Mouse (Mus musculus) adrenal gland, adult 2 months (tissue): Measurements from ENCODE around the gene Cdc42bpb. TPM values are rescaled to one million over a fixed set of nuclear protein-coding genes. Genes with fewer than 3 reads are reported as not detected.

Source experiments
- DNase-seq: peaks from one replicate; pipeline ENCODE4 v3.0.0; 2021
- polyA plus RNA-seq: library from polyadenylated mRNA; depleted of rRNA; stranded (reverse); fragments of >200 nt; gene quantifications from 2 replicates; pipeline ENCODE4 v1.2.3, GENCODE M21; 2012
- total RNA-seq, 2 experiments: library from RNA; stranded (reverse); gene quantifications; 2 replicates each; pipeline ENCODE4 v1.2.3; 2021

Cdc42bpb gene
- total and polyA plus RNA-seq, 3 experiments, result 119 to 339 (median 120) TPM

GRCm38 (mm10) chr12:111340692-111341091 lies 36.8 kb downstream of the Cdc42bpb start:
- DNase-seq, result no peak

- DNase-seq, result no peak
Measured at GRCm38 (mm10) chr12:111337864-111338354, 39.6 kb downstream of the Cdc42bpb start.

DNA sequence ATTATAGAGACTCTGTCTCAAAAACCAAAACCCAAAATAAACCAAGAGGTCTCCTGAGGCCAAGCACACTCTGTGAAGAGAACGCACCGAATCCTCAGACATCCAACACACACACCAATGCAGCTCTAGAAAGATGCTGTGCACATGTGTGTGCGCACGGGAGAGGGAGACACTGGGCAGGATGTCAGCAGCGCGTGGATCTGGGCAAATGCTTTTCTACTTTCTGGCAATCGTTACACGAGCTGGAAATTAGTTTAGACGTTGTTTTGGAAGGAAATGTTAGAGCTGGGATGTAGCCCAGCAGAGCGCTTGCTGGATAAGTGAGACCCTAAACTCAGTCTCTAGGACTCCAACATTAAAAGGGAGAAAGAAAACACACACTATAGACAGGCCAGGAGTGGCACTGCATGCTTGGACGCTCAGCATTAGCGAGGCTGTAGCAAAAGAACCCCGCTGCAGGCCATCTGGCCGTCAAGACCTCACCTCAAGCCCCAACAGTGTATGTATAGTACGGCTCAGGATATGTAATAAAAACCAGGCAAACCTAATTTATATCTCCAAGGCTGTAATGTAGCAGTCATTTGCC lies 44.4 kb downstream of the Cdc42bpb start:
- no peak for DNase-seq

- DNase-seq, result no peak
Measured at GRCm38 (mm10) chr12:111332443-111332842, 45.1 kb downstream of the Cdc42bpb start.

DNA sequence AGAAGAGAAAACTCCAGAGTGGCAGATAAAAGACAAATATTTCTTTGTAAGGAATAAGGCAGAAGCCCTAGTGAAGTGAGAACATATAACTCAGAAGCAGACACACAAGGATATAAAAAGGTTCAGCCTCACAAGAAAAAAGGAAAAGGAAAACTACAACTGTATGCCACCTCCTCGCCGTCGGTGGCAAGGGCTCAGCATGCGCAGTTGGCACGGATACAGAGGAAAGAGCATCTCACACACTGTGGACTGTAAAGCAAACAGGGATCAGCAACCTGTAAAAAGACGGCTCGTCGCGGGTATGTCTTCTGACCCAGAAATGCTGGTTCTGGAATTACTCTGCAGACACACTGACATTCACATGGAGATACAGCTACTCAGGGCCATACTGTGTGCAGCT lies 45.9 kb downstream of the Cdc42bpb start:
- DNase-seq, result no peak

GRCm38 (mm10) chr12:111329281-111329680 lies 48.2 kb downstream of the Cdc42bpb start:
- no peak for DNase-seq

GRCm38 (mm10) chr12:111328360-111328759 lies 49.2 kb downstream of the Cdc42bpb start:
- DNase-seq, result no peak

DNA sequence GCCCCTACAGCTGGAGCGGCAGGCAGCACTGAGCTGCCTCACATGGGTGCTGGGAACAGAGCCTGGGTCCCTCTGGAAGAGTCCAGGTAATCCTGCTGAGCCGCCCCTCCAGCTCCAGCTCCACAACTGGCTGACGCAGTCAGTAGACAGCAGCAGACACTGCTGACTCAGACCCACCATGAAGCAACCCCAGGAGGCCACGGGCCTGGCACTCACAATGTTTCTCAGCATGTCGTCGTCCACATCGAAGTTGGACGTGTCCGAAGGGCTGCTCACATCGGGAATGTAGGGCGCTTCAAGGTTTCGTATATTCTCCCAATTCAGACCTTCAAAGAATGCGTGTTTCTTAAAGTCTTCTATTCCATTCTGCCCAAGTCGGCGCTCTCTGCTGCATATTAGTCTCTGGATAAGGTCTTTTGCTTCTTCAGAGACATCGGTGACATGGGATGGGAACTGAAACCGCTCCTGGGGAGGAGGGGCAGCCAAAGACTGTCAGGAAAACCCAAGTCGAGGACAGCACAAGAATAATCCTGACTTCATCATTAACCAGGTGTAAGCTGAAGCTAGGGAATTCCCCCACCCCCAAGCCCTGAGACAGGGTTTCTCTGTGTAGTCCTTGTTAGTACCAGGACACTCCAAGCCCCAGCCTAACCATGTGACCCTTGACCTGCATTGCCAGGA lies 51.6 kb downstream of the Cdc42bpb start:
- DNase-seq, result peak; percentile 64

DNA sequence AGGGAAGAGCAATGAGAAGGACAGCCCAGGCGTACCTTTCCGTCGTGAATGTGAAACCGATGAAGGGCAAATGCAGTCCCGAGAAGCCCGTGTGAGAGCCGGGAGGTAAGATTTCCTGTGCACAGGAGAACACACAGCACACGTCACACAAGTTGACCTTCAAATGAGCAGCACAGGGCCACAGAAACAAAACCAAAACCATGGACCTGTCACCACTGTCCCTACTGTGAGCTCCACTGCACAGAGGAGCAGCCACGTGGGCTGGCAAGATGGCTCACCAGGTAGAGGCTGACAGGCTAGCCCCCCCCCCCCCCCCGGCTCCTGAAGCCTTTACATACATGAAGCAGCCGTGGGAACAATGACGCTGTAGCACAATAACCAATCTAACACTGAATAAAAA lies 52.6 kb downstream of the Cdc42bpb start:
- no peak for DNase-seq

DNA sequence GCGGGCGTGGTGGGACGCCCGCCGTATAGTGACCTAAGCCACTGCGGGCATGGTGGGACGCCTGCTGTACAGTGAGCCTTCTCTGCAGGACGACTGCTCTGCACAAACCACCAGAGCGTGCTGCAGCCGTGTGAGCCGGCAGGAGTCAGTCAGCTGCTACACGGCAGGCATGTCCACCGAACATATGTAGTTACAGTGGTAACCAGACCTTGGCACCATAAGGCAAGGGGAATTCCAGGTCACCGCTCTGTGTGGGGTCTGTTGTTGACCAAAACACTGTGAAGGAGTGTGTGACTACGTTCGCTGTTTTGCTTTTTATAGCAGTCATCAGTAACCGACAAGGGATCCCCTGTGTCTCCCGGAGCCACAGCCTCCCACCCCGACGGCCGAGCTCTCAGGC lies 53.0 kb downstream of the Cdc42bpb start:
- no peak for DNase-seq

- DNase-seq, result no peak
Measured at GRCm38 (mm10) chr12:111323423-111323822, 54.1 kb downstream of the Cdc42bpb start.

DNA sequence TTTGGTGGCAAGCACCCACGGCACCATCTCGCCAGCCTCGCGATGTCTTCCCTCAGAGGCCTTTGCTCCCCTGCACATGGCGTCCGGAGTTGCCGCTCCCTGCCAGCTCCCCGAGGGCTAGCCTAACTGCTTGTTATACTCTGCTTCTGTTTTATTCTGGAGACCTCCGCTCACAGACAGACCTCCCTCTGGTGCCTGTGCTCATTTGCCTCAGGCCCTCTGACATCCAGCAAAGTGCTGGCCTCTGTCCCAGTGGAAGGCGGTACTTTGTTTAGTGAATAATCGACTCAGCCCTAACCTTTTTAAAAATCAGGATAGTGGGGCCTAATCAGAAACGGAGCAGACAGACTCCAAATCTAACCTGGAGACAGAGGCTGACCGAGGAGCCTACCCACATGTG lies 55.7 kb downstream of the Cdc42bpb start:
- DNase-seq, result no peak

DNA sequence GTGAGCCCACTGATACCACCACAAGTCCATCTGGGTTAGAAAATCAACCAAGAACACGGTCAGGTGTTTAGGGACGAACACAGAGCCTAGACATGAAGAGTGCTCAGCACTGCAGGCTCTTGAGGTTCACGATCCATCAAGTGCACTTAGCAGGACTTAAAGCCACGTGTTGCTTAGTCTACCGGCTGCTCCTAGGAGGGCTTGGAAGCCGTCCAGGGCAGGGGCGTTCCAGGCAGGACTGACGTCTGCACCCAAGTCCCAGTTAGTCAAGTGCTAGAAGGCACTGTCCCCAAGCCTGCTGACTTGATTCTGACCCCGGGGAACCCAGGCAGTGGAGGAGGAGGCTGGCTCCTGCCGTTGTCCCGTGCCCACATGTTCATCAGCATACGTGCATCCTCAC lies 57.0 kb downstream of the Cdc42bpb start:
- no peak for DNase-seq

DNA sequence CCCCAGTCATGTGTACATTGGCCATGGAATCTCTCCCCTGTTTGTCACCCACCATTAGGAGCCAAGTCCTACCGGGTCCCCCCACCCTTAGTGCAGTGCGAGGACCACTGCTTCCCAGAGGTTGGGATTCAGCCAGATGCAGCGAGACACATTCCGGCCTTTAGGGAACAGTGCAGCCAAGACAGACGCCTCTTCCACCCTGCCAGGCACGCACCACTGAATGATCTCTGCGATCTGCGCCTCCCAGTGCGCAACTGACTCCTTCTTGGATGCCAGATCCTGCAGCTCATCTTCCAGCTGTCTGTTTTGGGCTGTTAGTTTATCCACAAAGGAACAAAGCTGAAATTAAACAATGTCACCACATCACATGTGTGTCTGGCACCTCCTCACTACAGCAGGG lies 59.8 kb downstream of the Cdc42bpb start:
- no peak for DNase-seq

- DNase-seq, result peak; percentile 34
Measured at GRCm38 (mm10) chr12:111314273-111314672, 63.2 kb downstream of the Cdc42bpb start.

- DNase-seq, result no peak
Measured at GRCm38 (mm10) chr12:111311775-111312174, 65.7 kb downstream of the Cdc42bpb start.

DNA sequence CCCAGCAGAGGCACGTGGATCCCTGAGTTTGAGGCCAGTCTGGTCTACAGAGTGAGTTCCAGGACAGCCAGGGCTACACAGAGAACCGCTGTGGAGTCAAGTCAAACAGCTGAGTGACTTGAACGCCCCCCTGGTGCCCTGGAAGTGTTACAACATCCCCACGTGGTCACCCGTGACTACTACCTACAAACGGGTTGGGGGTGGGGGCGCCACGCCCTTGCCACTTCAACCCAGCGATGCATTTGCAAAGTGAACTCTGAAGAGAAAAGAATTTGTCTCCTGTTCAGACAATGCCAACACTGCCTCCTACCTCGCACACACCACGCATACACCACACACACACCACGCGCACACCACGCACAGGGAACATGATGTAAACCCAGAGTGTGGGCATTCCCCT lies 67.6 kb downstream of the Cdc42bpb start:
- DNase-seq, result no peak

DNA sequence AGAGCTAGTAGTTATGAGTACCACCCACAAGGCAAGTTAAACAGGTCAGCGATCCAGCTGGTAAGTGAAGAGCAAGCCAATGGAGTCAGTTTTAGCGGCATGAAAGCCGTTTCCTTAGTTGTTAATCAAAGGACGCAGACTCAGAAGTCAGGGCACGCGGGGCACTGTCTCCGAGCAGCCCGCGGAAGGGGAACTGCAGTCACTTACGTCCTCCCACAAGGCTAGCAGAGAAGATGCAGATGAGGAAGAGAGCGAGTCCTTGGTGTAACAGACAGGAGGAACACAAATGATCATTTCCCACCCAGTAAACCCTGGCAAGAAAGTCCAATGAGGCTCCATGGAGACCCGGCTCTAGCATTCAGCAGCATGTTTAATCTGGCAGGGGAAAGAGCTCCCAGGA lies 68.3 kb downstream of the Cdc42bpb start:
- no peak for DNase-seq

DNA sequence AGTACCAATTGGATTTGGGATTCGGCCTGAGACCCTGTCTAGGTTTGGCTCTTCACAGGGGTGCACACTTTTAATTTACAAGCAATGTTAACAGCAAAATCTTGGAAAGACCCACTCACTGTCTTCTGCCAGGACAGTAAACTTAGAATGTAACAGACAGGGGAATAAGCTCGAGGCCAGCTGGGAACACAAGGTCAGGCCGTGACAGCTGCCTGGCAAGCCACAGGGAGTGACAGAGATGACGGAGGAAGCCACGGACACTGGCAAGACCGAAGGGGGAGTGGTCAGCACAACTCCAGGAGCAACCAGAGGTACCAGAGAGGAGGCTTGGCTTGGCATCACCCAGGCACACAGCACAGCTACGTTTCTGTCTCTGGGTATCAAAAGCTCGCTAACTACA lies 70.7 kb downstream of the Cdc42bpb start:
- DNase-seq, result peak; percentile 90

- DNase-seq, result no peak
Measured at GRCm38 (mm10) chr12:111303702-111304337, 73.7 kb downstream of the Cdc42bpb start.

- no peak for DNase-seq
Measured at GRCm38 (mm10) chr12:111302018-111302345, 75.5 kb downstream of the Cdc42bpb start.

- no peak for DNase-seq
Measured at GRCm38 (mm10) chr12:111301322-111302017, 76.0 kb downstream of the Cdc42bpb start.

DNA sequence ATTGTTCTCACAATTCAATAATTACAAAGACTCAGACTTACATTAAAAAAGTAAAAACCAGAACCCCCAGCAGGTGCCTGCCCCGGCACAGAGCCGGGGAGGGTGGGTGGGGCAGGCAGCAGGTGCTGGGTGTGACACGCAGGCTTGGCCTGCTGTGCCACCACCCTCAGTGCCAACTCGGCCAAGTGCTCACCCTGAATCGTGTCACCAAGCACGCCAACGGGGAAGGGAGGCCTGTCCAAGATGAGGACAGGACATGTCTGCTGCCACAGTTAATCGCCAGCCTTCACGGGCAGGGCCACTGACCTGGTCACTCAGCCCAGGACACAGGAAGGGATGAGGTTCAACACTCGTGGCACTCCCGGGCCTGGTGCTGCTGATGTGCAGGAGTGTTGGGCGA lies 84.5 kb downstream of the Cdc42bpb start:
- DNase-seq, result no peak
